Mouse (Mus musculus): ENCODE data around the gene Aes. TPM values are rescaled to one million over a fixed set of nuclear protein-coding genes. Genes with fewer than 3 reads are reported as not detected.

The Aes gene
- total RNA-seq, 4 experiments from 2014 or later, result 1,133 to 1,192 (median 1,173) TPM

DNA sequence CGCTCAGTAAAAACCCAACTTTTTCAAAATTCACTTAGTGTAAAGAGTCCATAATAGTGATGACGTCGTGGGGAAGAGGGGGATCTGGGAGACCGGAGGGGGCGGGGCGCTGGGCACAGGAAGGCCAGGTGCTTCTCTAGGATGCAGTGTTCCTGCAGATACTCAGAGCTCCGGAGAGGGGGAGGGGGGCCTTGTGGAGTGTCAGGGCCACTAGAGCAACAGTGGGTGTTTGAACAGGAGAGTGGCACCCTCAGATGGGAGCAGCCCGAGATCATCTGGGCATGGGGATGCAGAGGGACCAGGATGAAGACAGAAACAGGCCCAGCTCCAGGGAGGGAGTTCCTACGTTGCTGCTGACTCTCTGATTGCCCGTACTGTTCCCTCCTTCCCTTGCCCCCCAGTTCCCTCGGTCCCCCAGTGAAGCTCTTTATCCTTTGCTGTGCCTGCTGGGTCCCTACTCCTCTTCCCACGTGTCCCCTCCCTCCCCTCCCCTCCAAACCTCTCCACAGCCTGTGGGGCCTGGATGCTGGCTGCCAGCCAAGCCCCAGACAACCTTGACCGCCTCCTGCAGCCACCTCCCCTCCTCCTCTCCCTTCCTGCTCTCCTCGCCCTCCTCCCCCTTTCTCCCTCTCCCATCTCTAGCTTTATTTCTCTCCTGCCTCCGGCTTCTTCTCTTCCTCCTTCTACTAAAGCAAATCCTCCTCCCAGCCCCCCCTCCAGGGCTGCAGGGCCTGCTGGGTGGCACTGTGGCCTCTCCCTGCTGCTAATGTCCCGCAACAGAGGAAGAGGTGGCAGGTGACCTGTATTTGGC, 9.3 kb downstream of the Aes start:
- DNase-seq (ENCODE audit: low spot score), result no peak

DNA sequence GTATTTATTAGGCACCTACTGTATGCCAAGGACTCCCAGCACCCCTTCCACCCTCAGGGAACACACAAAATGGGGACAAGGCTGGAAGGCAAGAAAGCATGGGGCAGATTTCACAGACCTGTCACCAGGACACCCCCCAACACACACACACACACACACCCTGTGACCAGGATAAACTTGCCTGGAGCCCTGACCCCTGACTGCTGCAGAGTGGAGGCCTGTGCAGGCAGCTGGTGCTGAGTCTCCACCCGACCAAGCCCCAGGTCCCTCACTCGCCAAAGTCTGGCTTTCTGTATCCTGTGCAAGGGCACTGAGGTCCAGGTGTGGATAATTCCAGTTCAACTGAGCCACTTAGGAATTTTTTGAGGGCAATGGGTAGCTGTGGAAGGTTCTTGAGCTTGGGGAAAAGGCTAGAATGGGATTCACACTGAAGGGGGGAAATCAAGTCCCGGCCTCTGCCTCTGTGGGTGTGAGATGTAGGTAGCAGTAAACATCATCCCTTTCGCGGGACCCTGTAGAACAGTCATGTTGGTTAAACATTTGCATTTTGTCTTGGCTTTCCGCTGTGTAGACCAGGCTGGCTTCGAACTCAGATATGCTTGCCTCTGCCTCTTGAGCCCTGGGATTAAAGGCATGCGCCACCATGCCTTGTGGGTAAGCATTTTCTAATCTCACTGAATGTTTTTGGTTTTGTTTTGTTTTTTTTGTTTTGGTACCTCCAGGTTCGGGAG, 10.4 kb downstream of the Aes start:
- no peak for DNase-seq (ENCODE audit: low spot score)

DNA sequence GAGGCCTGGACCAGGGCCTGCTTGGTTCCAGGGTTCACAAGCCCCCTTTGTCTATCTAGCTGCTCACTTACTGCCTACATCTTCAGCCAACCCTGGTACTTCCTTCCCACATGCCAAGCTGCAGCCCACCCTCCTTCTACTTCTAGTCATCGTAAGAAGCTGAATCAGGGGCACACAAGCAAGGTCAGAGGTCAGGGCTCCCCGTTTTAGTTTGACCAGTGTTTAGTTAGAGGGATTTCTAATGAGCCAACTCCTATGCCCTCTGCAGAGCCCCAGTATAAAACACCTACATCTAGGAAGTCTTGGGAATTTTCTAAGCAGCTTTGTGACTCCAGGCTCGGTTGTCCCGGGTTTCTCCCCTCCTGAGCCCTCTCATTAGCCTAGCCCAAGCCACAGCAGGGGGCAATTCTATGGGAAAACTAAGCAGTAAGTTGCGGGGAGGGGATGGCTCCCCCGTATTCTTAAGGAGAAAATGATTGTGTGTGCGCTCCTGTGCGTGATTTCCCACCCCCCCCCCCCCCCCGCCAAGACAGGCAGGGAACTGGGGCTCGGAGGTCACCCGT, 11.0 kb downstream of the Aes start:
- DNase-seq (ENCODE audit: low spot score), result no peak

- DNase-seq (ENCODE audit: low spot score), result peak; percentile 91
Observed at GRCm38 (mm10) chr10:81570831-81571500, 11.7 kb downstream of the Aes start.

GRCm38 (mm10) chr10:81571501-81571876, 12.2 kb downstream of the Aes start:
- peak; percentile 100 for DNase-seq (ENCODE audit: low spot score)

DNA sequence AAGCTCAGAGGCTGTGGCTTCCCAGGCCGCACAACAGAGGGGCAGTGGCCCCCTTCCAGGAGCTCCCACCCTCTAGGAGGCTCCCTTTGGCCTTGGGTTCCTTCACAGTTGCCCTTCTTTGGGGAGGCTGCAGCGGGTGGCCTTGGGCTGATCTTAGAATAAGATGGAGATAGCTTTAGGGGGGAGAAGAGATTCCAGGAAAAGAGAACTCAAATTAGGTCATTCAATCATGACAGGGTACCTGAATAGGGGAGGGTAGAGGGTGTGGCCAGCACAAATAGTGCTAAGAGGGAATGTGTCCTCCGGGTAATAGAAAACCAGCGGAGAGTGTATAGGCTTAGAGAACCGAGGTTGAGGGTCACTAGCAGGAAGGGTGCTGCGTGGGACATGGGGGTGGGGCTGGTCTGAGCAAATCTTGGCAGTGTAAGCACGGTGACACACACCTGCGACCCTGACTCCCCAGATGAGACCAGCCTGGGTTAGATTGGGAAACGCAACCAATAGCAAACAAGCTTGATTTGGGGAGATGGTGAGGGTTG, 12.9 kb downstream of the Aes start:
- no peak for DNase-seq (ENCODE audit: low spot score)

DNA sequence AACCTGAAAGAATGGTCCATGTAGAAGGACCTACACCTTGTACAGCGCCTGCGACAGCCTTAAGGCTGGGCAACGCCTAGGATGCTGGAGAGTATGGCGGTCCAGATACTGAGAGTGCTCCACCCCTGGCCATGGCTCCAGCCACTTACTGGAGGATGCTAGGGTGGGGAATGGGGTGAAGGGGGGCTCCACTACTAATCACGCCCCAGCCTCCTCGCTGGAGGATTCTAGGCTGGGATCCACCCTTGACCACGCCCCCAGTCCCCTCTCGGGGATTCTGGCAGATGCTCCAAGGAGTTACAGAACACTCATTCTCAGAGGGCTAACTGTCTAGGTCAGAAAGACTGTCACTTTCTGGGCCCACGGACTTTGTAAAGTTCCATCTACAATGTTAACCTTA, 13.7 kb downstream of the Aes start:
- peak; percentile 70 for DNase-seq (ENCODE audit: low spot score)

DNA sequence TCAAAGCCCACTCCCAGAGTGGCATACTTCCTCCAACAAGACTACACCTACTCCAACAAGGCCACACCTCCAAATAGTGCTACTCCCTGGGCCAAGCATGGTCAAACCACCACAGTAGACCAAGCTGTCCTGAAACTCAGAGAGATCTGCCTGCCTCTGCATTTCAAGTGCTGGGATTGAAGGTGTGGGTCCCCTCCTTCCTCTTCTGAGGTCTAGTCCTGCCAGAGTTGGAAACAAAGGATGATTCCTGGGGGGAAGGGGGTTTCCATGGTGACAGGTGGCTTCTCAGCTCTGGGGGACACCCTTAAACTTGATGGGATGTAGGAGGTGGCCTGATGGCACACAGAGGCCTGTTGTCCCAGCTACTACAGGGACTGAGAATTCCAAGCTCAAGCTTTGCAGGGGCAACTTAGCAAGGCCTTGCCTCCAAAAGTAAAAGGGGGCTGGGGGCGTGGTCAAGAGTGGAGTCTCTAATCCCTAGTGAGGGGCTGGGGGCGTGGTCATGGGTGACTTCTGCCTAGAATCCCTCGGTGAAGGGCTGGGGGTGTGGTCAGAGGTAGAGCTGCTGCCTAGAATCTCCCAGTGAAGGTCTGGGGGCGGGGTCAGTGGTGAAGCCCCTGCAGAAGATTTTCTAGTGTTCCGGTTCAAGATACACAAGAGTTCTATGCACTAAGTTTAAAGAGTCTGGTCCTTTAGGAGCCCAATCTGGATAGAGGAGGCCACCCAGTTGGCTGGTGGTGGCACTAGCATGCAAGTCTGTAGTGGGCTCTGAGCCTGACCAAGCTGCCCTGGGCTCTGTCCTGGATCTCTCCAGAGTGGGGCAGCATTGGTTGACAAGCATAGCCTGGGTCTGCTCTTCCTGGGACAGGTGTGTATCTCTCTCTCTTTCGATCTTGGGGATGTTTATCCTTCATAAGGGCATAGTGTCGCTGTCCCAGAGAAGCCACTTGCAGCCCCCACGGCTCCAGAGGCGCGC, 15.1 kb downstream of the Aes start, which contains the start of gene Tle2:
Gene Tle2, plus strand, starts transcription at position 481 of the 976 bp plus-strand sequence.
- DNase-seq (ENCODE audit: low spot score), result no peak

DNA sequence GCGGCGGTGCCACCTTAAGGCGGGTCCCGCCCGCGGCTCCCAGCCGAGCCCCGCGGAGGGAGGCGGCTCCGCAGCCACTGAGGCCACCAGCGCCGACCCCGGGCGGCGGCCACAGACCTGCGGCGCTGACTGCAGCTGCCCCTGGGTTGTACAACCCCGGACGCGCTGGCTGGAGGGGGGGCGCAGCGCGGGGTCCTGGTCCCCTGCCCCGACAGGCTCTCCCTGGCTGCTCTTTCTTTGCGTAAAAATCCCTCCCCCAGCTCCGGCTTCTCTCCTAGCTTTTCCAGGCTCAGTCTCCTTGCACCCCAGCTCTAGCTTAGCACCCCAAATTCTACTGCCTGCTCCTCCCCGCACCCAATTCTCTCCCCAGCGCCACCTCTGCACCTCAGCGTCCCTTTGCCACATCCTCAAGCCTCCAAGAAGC, 15.9 kb downstream of the Aes start:
- DNase-seq (ENCODE audit: low spot score), result no peak

DNA sequence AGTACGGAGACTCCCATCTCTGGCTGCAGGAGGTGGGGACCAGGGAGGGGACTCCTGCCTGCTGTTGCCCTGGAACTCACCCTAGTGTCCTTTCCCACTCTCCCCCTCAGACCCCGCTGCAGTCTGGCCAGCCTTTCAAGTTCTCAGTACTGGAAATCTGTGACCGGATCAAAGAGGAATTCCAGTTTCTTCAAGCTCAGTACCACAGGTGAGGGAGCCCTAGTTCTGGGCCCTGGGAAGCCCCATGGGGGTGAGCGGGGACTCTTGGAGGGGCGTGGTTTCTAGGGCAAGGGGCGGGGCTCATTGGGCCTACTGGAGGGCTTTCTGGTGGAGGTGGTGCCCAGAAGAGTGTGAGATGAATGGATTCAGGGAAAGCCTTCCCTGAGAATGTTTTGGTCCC, 16.4 kb downstream of the Aes start:
- no peak for DNase-seq (ENCODE audit: low spot score)

- DNase-seq (ENCODE audit: low spot score), result no peak
Observed at GRCm38 (mm10) chr10:81579967-81580366, 20.7 kb downstream of the Aes start.

- DNase-seq (ENCODE audit: low spot score), result no peak
Observed at GRCm38 (mm10) chr10:81580441-81581070, 21.3 kb downstream of the Aes start.

DNA sequence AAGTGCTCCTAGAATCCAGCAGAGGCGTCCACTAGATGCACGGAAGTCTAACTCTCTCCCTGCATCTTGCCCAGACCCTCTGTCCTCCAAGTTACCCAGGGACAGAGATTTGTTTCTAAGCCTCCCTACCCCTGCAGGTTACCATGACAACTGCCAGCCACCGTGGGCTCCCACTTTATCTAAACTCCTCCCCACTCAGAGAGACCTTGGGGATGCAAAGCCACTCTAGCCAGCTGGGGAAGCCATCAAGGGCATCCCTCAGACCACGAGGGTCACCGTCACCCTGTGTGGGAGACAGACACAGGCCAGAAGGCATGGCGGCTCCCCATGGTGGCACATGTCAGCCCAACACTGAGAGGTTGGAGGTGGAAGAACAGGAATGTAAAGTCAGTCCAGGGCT, 24.1 kb downstream of the Aes start:
- no peak for DNase-seq (ENCODE audit: low spot score)

DNA sequence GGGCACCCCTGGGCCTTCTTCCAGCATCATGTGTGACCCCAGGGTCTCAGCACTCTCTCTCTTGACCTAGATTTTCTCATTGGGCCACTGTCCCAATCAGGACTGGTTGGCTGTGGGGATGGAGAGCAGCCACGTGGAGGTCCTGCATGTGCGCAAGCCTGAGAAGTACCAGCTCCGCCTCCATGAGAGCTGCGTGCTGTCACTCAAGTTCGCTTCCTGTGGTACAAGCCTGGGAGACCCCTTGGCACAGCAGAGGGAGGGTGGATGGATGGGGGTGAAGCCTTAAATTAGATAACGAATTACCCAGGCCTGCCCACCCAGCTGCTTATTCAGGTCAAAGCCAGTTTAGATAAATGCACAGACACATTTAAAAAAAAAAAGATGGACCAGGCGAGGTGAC, 29.5 kb downstream of the Aes start:
- DNase-seq (ENCODE audit: low spot score), result no peak

GRCm38 (mm10) chr10:81591846-81592245, 32.6 kb downstream of the Aes start:
- DNase-seq (ENCODE audit: low spot score), result no peak

GRCm38 (mm10) chr10:81592631-81593030, 33.3 kb downstream of the Aes start:
- DNase-seq (ENCODE audit: low spot score), result no peak

- DNase-seq (ENCODE audit: low spot score), result no peak
Observed at GRCm38 (mm10) chr10:81593223-81593622, 33.9 kb downstream of the Aes start.

- no peak for DNase-seq (ENCODE audit: low spot score)
Observed at GRCm38 (mm10) chr10:81593935-81594334, 34.6 kb downstream of the Aes start.

- DNase-seq (ENCODE audit: low spot score), result no peak
Observed at GRCm38 (mm10) chr10:81595599-81595998, 36.3 kb downstream of the Aes start.

DNA sequence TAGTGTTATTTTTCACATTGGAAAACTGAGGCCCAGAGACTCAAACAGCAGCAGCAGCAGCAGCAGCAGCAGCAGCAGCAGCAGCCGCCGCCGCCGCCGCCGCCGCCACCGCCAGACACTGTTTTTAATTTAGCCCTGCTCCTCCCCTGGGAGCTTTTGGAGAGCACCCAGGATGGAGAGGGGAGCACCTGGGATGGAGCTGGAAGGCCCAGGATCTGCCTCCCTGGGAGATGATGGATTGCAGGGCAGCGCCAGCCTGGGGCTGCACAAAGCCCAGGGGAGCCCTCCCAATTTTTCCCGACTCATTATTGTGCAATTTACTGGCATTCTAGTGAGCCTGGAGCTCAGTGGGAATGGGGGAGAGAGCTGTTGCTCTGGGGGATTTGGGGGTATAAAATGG, 37.3 kb downstream of the Aes start:
- DNase-seq (ENCODE audit: low spot score), result no peak

All from heart, adult 8-10 months (tissue).